Mouse (Mus musculus) stomach, postnatal 0 days (tissue): ENCODE data around the gene Dnah3.

Experiments used
- CTCF ChIP-seq: IDR thresholded peaks from 2 replicates; pipeline ENCODE4 v1.5.1; 2016; ENCODE audit warnings: antibody characterized with exemption, low read depth, mild to moderate bottlenecking, moderate library complexity
- EP300 ChIP-seq: optimal IDR thresholded peaks from 2 replicates; pipeline ENCODE3; 2016; ENCODE audit warnings: antibody characterized with exemption

DNA sequence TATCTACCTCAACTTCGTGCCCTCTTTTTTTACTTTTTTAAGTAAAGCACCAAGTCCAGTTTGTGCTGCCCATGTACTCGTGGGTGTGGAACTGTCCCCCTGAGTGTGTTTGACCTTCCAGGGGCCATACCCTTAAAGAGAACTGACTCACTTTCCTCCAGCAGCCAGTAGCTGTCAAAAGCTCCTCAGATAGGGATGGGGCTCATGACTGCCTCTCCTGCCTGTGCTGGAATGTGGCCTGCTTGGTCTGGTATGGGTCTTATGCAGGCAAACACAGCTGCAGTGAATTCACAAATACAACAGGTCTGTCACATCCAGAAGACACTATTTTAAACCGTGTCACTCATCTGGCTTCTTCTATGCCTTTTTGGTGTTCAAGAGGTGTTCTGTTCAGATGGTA is 183.4 kb downstream of the Dnah3 start:
- TF ChIP-seq CTCF (no peak), EP300 (no peak)
